Mouse (Mus musculus) lung, postnatal 0 days (tissue): ENCODE measurements around the gene Bmpr1a.

Experiments used
- CTCF ChIP-seq: IDR thresholded peaks from 2 replicates; pipeline ENCODE4 v1.5.1; 2016; ENCODE audit warnings: antibody characterized with exemption, mild to moderate bottlenecking
- EP300 ChIP-seq: IDR thresholded peaks from 2 replicates; pipeline ENCODE4 v1.6.1; 2016; ENCODE audit warnings: antibody characterized with exemption, mild to moderate bottlenecking, control low read depth

- TF ChIP-seq CTCF (no peak), EP300 (no peak)
These were observed 3.5 kb downstream of the Bmpr1a start for GRCm38 (mm10) chr14:34499664-34500063.
